Mouse (Mus musculus) midbrain, postnatal 0 days (tissue): ENCODE results near the gene Pdx1. TPM values are rescaled to one million over a fixed set of nuclear protein-coding genes. Genes with fewer than 3 reads are reported as not detected.

Experiments used
- ATAC-seq: fragments of 200-750 bp; cut with Nextera tagmentation; 2 replicates; pipeline ENCODE4 v1.8.0; 2017; ENCODE audit warnings: moderate number of reproducible peaks, mild to moderate bottlenecking, moderate TSS enrichment, moderate library complexity; ENCODE audit not compliant: low FRiP score
- DNase-seq: peaks from one replicate; pipeline ENCODE4 v3.0.0-alpha.2; 2015; ENCODE audit warnings: low spot score
- H3K27ac ChIP-seq: fragments of 300-500 bp; sonication (generic); 2 replicates; pipeline ENCODE4 v1.5.1; 2014; ENCODE audit warnings: low read depth, mild to moderate bottlenecking, low read length, mixed read lengths
- H3K27me3 ChIP-seq: fragments of 300-500 bp; sonication (generic); 2 replicates; pipeline ENCODE4 v1.6.1; 2014; ENCODE audit warnings: low read length, control low read depth, mixed read lengths; ENCODE audit not compliant: insufficient read depth
- H3K36me3 ChIP-seq: fragments of 300-500 bp; sonication (generic); 2 replicates; pipeline ENCODE4 v1.6.1; 2014; ENCODE audit warnings: low read length, control low read depth, mixed read lengths; ENCODE audit not compliant: insufficient read depth
- H3K4me1 ChIP-seq: fragments of 300-500 bp; sonication (generic); 2 replicates; pipeline ENCODE4 v1.6.1; 2014; ENCODE audit warnings: mild to moderate bottlenecking, control low read depth, antibody characterized with exemption, low read length, mixed read lengths; ENCODE audit not compliant: insufficient read depth
- H3K4me2 ChIP-seq: fragments of 300-500 bp; sonication (generic); 2 replicates; pipeline ENCODE4 v1.6.1; 2014; ENCODE audit warnings: low read depth, mild to moderate bottlenecking, low read length, mixed read lengths; ENCODE audit not compliant: poor library complexity, severe bottlenecking
- H3K4me3 ChIP-seq: fragments of 300-500 bp; sonication (generic); 2 replicates; pipeline ENCODE4 v1.5.1; 2014; ENCODE audit warnings: low read depth, mild to moderate bottlenecking, low read length, moderate library complexity
- H3K9ac ChIP-seq: fragments of 300-500 bp; sonication (generic); replicated peaks from 2 replicates; pipeline ENCODE4 v1.6.1; 2014; ENCODE audit warnings: mild to moderate bottlenecking, low read length, moderate library complexity, mixed read lengths; ENCODE audit not compliant: poor library complexity, severe bottlenecking
- H3K9me3 ChIP-seq: fragments of 300-500 bp; sonication (generic); 2 replicates; pipeline ENCODE4 v1.6.1; 2016; ENCODE audit warnings: low read length, control low read depth
- CTCF ChIP-seq: IDR thresholded peaks from 2 replicates; pipeline ENCODE4 v1.5.1; 2016; ENCODE audit warnings: antibody characterized with exemption, mild to moderate bottlenecking
- WGBS: fragments of 180-500 bp; shearing (Covaris S2); extraction: QIAGEN DNeasy Blood & Tissue Kit; methylation state at CpG from one replicate; pipeline ENCODE4 v1.1.7; 2014; 5-methylcytosine and 5-hydroxymethylcytosine counted together
- polyA plus RNA-seq: library from polyadenylated mRNA; unstranded; fragments of >200 nt; fragmentation: Nextera tagmentation; extraction: Ambion mirVana; gene quantifications from 2 replicates; pipeline ENCODE4 v1.2.1, GENCODE M21; 2015
- total RNA-seq: library from RNA; depleted of rRNA; stranded (reverse); fragments of >200 nt; gene quantifications from 2 replicates; pipeline ENCODE4 v1.2.3, GENCODE M21; 2014

Pdx1 gene
- total and polyA plus RNA-seq, 2 experiments from 2014 or later: not detected

DNA sequence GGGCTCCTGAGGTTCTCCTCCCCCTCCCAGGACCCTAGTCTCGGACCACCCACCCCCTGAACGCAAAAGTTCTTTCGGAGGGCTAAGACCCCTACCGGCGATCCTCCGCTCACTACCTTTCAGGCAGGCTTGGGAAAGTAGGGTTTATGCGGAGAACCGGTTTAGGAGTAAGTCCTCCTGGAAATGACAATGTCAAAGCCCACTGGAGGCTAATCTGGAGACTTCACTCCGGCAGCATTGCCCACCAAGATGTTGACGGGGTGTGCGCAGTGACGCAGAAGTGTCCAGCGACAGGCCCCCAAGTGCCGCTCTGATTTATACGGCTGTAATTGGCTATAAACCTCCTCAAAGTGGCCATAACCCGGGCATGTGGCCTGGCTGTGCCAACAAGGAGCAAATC, 35.4 kb downstream of the Pdx1 start:
- Histone ChIP-seq H3K4me3 (0 out of 2 replicates have a peak overlapping the region, but pooled peaks have one; percentile 3), H3K9ac (no peak overlapping the region), H3K36me3 (no peaks in the 10 kb centered on the region), H3K27me3 (peaks cover 99% of the 10 kb centered on the region), H3K4me1 (no peaks in the 10 kb centered on the region), H3K27ac (no peak overlapping the region), H3K9me3 (no peaks in the 10 kb centered on the region), H3K4me2 (no peak overlapping the region)
- TF ChIP-seq CTCF: no peak
- DNase-seq (no peak), ATAC-seq (no peak)
- WGBS: 1% methylated on average over 16 of the region's 16 CpGs

DNA sequence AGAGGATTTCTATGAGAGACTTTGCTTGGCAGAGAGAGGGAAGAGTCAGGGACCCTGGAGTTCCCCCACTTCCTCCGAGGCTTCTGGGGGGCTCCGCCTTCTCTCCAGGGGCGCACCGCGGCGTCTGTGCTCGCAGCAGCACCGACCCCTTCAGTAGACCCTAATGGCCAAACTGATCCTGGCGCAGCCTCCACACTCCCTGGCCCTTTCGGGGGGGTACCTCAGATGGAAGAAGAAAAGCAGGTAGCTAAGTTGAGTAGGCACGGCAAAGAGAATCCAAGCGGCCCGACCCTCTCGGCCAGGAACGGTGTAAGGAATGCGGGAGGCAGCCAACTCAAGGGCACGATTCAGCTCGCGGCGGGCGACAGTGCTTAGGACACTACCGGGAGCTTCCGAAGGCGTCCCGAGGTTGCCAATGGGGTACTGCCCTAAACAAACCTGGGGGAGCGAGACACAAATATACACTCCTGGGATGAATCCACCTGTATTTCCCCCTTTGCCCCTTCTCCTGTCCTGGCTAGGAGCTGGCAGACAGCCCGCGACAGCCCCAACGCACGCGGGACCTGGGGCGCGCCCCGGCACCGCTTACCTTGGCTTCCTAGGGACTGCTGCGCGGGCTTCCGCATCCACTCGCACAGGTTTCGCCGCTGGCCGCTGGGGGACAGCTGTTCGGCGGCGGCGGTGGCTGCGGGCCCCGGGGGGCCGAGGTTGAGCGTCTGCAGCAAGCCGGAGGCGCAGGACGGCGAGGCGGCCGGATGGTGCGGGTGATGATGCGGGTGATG, 36.3 kb downstream of the Pdx1 start:
- no peak for TF ChIP-seq CTCF
- Histone ChIP-seq H3K9me3 (no peaks in the 10 kb centered on the region), H3K27me3 (peaks cover 100% of the 10 kb centered on the region), H3K4me1 (no peaks in the 10 kb centered on the region), H3K36me3 (no peaks in the 10 kb centered on the region), H3K4me2 (no peak overlapping the region), H3K27ac (no peak overlapping the region), H3K9ac (no peak overlapping the region), H3K4me3 (0 out of 2 replicates have a peak overlapping the region, but pooled peaks have one; percentile 5)
- no peak for ATAC-seq
- DNase-seq: no peak
- WGBS: 1% methylated on average over 57 of the region's 58 CpGs

DNA sequence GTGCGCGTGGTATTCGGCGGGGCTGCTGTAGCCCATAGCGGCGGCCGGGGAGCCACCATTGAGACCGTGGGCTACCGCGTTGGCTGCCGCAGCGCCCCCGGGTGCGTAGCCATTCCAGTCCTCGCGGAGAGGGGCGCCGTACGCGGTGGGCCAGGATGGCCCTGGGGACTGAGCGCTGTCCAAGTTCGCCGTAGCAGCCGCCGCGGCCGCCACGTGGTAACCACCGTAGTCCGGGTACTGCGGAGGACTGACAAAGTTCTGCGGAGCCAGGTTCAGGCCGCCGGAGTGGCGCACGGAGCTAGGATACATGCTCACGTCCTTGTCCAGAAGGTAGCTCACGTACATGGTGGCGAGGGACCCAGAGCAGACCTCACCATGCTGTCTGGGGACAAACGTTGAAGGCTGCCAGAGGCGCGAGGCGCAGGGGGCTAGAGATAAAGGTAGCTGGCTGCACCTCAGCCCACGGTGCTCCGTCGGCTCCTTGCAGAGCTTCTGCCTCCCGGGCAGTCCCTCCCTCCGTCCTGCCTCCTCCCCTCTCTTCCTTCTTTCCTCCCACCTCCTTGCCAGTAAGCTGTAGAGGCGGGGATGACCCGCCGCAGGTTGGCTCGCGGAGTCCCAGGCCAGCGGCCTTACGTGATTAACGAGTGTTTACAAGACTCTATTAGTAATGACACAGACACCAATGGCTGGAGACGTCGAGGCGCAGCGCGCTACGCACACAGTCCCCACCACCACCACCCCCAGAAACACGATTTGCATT, 37.1 kb downstream of the Pdx1 start, which contains the start of gene Cdx2:
TSS of gene Cdx2 (minus strand) at position 633 of the 760 bp plus-strand sequence.
- Histone ChIP-seq H3K9me3 (no peaks in the 10 kb centered on the region), H3K9ac (no peak within 1 kb of the TSS), H3K4me1 (no peaks in the 10 kb centered on the region), H3K36me3 (no peaks in the 10 kb centered on the region), H3K4me2 (no peak within 1 kb of the TSS), H3K27ac (no peak within 1 kb of the TSS), H3K27me3 (peaks cover 100% of the 10 kb centered on the region), H3K4me3 (0 out of 2 replicates have a peak within 1 kb of the TSS, but pooled peaks have one; percentile 5)
- no peak for TF ChIP-seq CTCF
- under 1% methylated on average over 61 of the region's 63 CpGs for WGBS
- DNase-seq (no peak), ATAC-seq (no peak)

DNA sequence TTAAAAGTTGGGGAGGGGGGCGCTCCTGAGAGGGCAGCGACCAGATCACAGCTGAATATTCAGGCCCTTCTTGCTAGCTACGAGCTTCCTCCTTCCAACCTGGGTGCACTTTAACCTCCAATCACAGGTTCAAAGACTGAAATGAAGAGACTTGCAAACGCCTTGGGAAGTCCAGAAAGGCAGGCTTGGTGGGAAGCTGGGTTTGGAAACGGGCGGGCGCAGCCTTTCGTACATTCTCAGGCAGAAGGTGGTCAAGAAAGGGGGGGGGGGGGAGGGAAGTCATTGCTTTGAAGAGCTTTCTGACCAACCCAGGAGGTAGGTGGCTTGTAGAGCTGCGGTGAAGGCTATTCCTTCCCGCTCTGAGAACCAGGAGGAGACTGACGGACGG, 37.6 kb downstream of the Pdx1 start:
- Histone ChIP-seq H3K4me2 (no peak overlapping the region), H3K9ac (no peak overlapping the region), H3K4me1 (no peaks in the 10 kb centered on the region), H3K9me3 (no peaks in the 10 kb centered on the region), H3K27ac (no peak overlapping the region), H3K4me3 (no peak overlapping the region), H3K36me3 (no peaks in the 10 kb centered on the region), H3K27me3 (peaks cover 100% of the 10 kb centered on the region)
- TF ChIP-seq CTCF: no peak
- 1% methylated on average over 12 of the region's 12 CpGs for WGBS
- no peak for DNase-seq
- no peak for ATAC-seq

DNA sequence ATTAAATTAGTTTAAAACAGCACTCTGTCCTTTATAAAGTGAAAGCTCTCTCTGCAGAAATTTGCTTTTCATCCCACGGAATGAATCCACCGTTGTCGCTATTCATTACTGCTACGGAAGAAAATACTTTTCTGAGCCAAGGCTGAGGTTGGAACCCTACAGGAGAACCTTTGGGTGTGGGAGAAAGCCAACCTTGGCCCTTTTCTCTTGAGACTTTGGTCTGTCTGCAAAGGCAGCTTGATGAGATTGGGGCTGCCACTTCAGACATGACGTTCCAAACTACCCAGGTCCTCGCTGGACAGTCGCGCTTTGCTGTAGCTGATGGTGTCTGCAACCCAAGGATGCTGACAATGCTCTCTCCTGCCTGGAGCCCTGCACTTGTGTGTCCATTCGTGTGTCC, 38.7 kb downstream of the Pdx1 start:
- no peak for TF ChIP-seq CTCF
- no peaks in the 10 kb centered on the region for H3K9me3 ChIP-seq
- ATAC-seq (no peak), DNase-seq (no peak)
- H3K4me3 ChIP-seq: no peak overlapping the region
- no peak overlapping the region for H3K4me2 ChIP-seq
- 4% methylated on average over 9 of the region's 9 CpGs for WGBS
- no peak overlapping the region for H3K27ac ChIP-seq
- no peak overlapping the region for H3K9ac ChIP-seq
- H3K4me1 ChIP-seq: no peaks in the 10 kb centered on the region
- peaks cover 98% of the 10 kb centered on the region for H3K27me3 ChIP-seq
- no peaks in the 10 kb centered on the region for H3K36me3 ChIP-seq

DNA sequence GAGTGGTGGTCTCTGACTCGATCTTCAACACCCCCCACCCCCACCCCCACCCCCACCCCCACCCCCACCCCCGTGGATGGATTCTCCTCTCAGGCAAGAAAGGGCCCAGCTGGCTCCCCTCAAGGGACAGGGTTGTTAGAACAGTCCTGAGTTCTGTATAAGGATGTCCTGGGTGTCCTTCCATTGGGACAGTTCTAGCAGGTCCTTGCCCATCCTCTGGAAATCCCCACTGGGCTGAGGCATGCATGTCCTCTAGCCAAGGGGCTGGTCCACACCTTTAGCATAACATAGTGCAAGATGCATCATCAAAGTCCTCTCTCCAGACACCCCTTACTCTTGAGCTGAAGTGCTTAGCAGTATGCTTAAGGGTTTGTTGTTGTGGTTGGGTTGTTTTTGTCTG, 40.0 kb downstream of the Pdx1 start:
- no peak for ATAC-seq

More for the DNA sequence above, 40.0 kb downstream of the Pdx1 start:
- no peak for DNase-seq
- whole genome bisulfite sequencing: 14% methylated on average over 2 of the region's 2 CpGs
- H3K4me2 ChIP-seq: no peak overlapping the region
- no peak overlapping the region for H3K27ac ChIP-seq
- no peaks in the 10 kb centered on the region for H3K9me3 ChIP-seq
- no peak overlapping the region for H3K9ac ChIP-seq
- H3K36me3 ChIP-seq: no peaks in the 10 kb centered on the region
- H3K4me3 ChIP-seq: no peak overlapping the region
- TF ChIP-seq CTCF: no peak
- no peaks in the 10 kb centered on the region for H3K4me1 ChIP-seq
- H3K27me3 ChIP-seq: peaks cover 98% of the 10 kb centered on the region
